Mouse (Mus musculus): ENCODE measurements at regions not wholly inside any gene's neighbourhood (a gene's known extent, or its start where the extent isn't known, plus 50 kb on each side); places are given as distances from the start of the nearest gene placed in this dataset.

- no peaks in the 10 kb centered on the region for H3K9me3 ChIP-seq (replicated peaks; ENCODE audit: control insufficient read depth, low read length, poor library complexity, severe bottlenecking)
- no peak overlapping the region for H3K4me3 ChIP-seq (ENCODE audit: low read depth, low read length)
- ATAC-seq, result no peak
- no peak overlapping the region for H3K4me2 ChIP-seq (ENCODE audit: low read length)
- H3K4me1 ChIP-seq (ENCODE audit: control insufficient read depth, insufficient read depth, low read length), result no peaks in the 10 kb centered on the region
- H3K36me3 ChIP-seq (ENCODE audit: control insufficient read depth, insufficient read depth, low read length), result no peaks in the 10 kb centered on the region
- no peak overlapping the region for H3K9ac ChIP-seq (ENCODE audit: low read depth, low read length)
- no peak overlapping the region for H3K27ac ChIP-seq (ENCODE audit: low read length)
- 77% methylated on average over 3 of the region's 3 CpGs for WGBS
- H3K27me3 ChIP-seq (ENCODE audit: control insufficient read depth, insufficient read depth, low read depth, low read length), result no peaks in the 10 kb centered on the region
Measured at GRCm38 (mm10) chr12:106727486-106727885, 717.5 kb downstream of the Vrk1 start.

DNA sequence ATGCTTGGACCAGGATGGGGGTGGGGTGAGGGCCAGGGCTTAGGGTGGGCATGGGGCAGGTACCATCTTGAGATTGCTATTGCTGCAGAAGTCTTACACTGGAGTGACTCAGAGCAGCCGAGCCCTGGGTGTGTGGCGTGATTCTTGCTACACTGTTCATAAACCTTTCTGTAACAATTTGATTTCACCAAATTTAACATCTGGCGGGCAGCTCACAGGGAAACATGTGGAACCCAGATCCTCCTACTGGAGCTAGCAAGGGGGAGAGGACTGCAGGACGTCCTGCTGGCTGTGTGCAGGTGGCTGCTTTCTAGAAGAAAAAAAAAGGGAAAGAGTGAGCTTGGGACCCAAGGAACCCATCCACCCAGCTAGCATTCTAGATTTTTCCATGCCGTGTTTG, 719.7 kb downstream of the Vrk1 start:
- no peaks in the 10 kb centered on the region for H3K9me3 ChIP-seq (replicated peaks; ENCODE audit: control insufficient read depth, low read length, poor library complexity, severe bottlenecking)
- H3K4me3 ChIP-seq (ENCODE audit: low read depth, low read length), result no peak overlapping the region
- no peak overlapping the region for H3K4me2 ChIP-seq (ENCODE audit: low read length)
- no peak overlapping the region for H3K9ac ChIP-seq (ENCODE audit: low read depth, low read length)
- 87% methylated on average over 5 of the region's 5 CpGs for WGBS
- no peaks in the 10 kb centered on the region for H3K4me1 ChIP-seq (ENCODE audit: control insufficient read depth, insufficient read depth, low read length)
- H3K36me3 ChIP-seq (ENCODE audit: control insufficient read depth, insufficient read depth, low read length), result no peaks in the 10 kb centered on the region
- no peaks in the 10 kb centered on the region for H3K27me3 ChIP-seq (ENCODE audit: control insufficient read depth, insufficient read depth, low read depth, low read length)
- ATAC-seq, result no peak
- H3K27ac ChIP-seq (ENCODE audit: low read length), result no peak overlapping the region

- Histone ChIP-seq H3K4me1 (ENCODE audit: control insufficient read depth, insufficient read depth, low read length) (no peaks in the 10 kb centered on the region), H3K9me3 (replicated peaks; ENCODE audit: control insufficient read depth, low read length, poor library complexity, severe bottlenecking) (no peaks in the 10 kb centered on the region)
- WGBS, result 69% methylated on average over 16 of the region's 16 CpGs
Measured at GRCm38 (mm10) chr12:106732108-106732857, 722.3 kb downstream of the Vrk1 start.

GRCm38 (mm10) chr12:106748765-106749164, 738.7 kb downstream of the Vrk1 start:
- Histone ChIP-seq H3K27me3 (ENCODE audit: control insufficient read depth, insufficient read depth, low read depth, low read length) (no peaks in the 10 kb centered on the region), H3K27ac (ENCODE audit: low read length) (no peak overlapping the region), H3K9ac (ENCODE audit: low read depth, low read length) (no peak overlapping the region), H3K36me3 (ENCODE audit: control insufficient read depth, insufficient read depth, low read length) (no peaks in the 10 kb centered on the region), H3K4me2 (ENCODE audit: low read length) (no peak overlapping the region), H3K4me1 (ENCODE audit: control insufficient read depth, insufficient read depth, low read length) (no peaks in the 10 kb centered on the region), H3K9me3 (replicated peaks; ENCODE audit: control insufficient read depth, low read length, poor library complexity, severe bottlenecking) (peaks cover 3% of the 10 kb centered on the region; the same call in 1 of the 2 replicates), H3K4me3 (ENCODE audit: low read depth, low read length) (no peak overlapping the region)
- 77% methylated on average over 8 of the region's 8 CpGs for WGBS
- ATAC-seq, result no peak

More at GRCm38 (mm10) chr12:106732108-106732857, 722.3 kb downstream of the Vrk1 start:
- H3K4me3 ChIP-seq (ENCODE audit: low read depth, low read length), result no peak overlapping the region
- no peaks in the 10 kb centered on the region for H3K36me3 ChIP-seq (ENCODE audit: control insufficient read depth, insufficient read depth, low read length)
- no peak overlapping the region for H3K9ac ChIP-seq (ENCODE audit: low read depth, low read length)
- no peak overlapping the region for H3K27ac ChIP-seq (ENCODE audit: low read length)
- ATAC-seq, result no peak
- no peak overlapping the region for H3K4me2 ChIP-seq (ENCODE audit: low read length)
- no peaks in the 10 kb centered on the region for H3K27me3 ChIP-seq (ENCODE audit: control insufficient read depth, insufficient read depth, low read depth, low read length)

- H3K9ac ChIP-seq (ENCODE audit: low read depth, low read length), result no peak overlapping the region
- no peak overlapping the region for H3K27ac ChIP-seq (ENCODE audit: low read length)
- peaks cover 3% of the 10 kb centered on the region; the same call in 1 of the 2 replicates for H3K9me3 ChIP-seq (replicated peaks; ENCODE audit: control insufficient read depth, low read length, poor library complexity, severe bottlenecking)
- H3K4me3 ChIP-seq (ENCODE audit: low read depth, low read length), result no peak overlapping the region
- no peaks in the 10 kb centered on the region for H3K4me1 ChIP-seq (ENCODE audit: control insufficient read depth, insufficient read depth, low read length)
- WGBS, result 90% methylated on average over 7 of the region's 7 CpGs
- ATAC-seq, result no peak
- H3K4me2 ChIP-seq (ENCODE audit: low read length), result no peak overlapping the region
- H3K27me3 ChIP-seq (ENCODE audit: control insufficient read depth, insufficient read depth, low read depth, low read length), result no peaks in the 10 kb centered on the region
- no peaks in the 10 kb centered on the region for H3K36me3 ChIP-seq (ENCODE audit: control insufficient read depth, insufficient read depth, low read length)
Measured at GRCm38 (mm10) chr12:106763552-106763951, 724.9 kb upstream of the 3110018I06Rik start.

DNA sequence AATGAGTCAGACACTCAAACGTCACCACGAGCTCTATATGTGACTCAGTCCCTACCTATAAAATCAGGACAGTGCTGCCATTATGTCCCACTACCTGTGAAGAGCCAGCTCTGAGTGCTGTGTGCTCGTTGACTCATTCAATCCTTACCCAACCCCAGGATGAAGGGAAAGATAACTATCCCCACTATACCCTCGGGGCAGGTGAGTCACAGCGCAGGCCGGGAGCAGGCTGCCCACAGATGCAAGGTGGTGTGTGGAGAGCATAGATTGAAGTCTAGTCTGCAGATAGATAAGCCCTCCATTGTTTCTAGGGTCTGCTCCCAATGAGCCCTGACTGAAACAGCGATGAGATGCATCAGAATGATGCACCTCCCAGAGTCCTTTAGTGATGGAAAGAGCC, 723.9 kb upstream of the 3110018I06Rik start:
- no peak overlapping the region for H3K4me3 ChIP-seq (ENCODE audit: low read depth, low read length)
- no peaks in the 10 kb centered on the region for H3K4me1 ChIP-seq (ENCODE audit: control insufficient read depth, insufficient read depth, low read length)
- H3K9ac ChIP-seq (ENCODE audit: low read depth, low read length), result no peak overlapping the region
- H3K27ac ChIP-seq (ENCODE audit: low read length), result no peak overlapping the region
- no peaks in the 10 kb centered on the region for H3K9me3 ChIP-seq (replicated peaks; ENCODE audit: control insufficient read depth, low read length, poor library complexity, severe bottlenecking)
- no peaks in the 10 kb centered on the region for H3K27me3 ChIP-seq (ENCODE audit: control insufficient read depth, insufficient read depth, low read depth, low read length)
- no peaks in the 10 kb centered on the region for H3K36me3 ChIP-seq (ENCODE audit: control insufficient read depth, insufficient read depth, low read length)
- H3K4me2 ChIP-seq (ENCODE audit: low read length), result no peak overlapping the region
- WGBS, result 85% methylated on average over 7 of the region's 7 CpGs
- no peak for ATAC-seq

DNA sequence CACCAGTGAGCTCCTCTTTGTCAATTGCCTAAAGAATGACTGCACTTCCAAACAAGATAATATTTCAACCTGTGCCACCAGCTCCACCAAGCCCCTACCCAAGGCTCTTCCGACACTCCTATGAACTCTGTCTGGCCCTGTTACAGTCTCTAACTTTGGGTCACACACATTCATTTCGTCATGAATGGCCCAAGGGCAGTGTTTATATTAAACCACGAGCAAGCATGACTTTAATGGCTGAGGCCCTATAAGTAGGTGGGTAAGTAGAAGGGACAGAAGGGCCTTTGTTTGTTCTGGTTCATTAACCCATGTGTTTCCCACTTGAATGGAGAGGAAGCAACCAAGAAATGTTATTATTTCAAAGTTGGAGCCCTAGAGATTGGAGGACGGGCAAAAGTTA, 714.9 kb upstream of the 3110018I06Rik start:
- Histone ChIP-seq H3K9me3 (replicated peaks; ENCODE audit: control insufficient read depth, low read length, poor library complexity, severe bottlenecking) (no peaks in the 10 kb centered on the region), H3K9ac (ENCODE audit: low read depth, low read length) (no peak overlapping the region), H3K27ac (ENCODE audit: low read length) (no peak overlapping the region), H3K4me2 (ENCODE audit: low read length) (no peak overlapping the region), H3K4me1 (ENCODE audit: control insufficient read depth, insufficient read depth, low read length) (no peaks in the 10 kb centered on the region), H3K36me3 (ENCODE audit: control insufficient read depth, insufficient read depth, low read length) (no peaks in the 10 kb centered on the region), H3K4me3 (ENCODE audit: low read depth, low read length) (no peak overlapping the region), H3K27me3 (ENCODE audit: control insufficient read depth, insufficient read depth, low read depth, low read length) (no peaks in the 10 kb centered on the region)
- WGBS, result 80% methylated on average over 4 of the region's 4 CpGs
- ATAC-seq, result no peak

GRCm38 (mm10) chr12:106796596-106796995, 691.8 kb upstream of the 3110018I06Rik start:
- H3K36me3 ChIP-seq (ENCODE audit: control insufficient read depth, insufficient read depth, low read length), result no peaks in the 10 kb centered on the region
- H3K27ac ChIP-seq (ENCODE audit: low read length), result no peak overlapping the region
- H3K4me3 ChIP-seq (ENCODE audit: low read depth, low read length), result no peak overlapping the region
- 77% methylated on average over 7 of the region's 7 CpGs for WGBS
- no peak overlapping the region for H3K9ac ChIP-seq (ENCODE audit: low read depth, low read length)
- no peak overlapping the region for H3K4me2 ChIP-seq (ENCODE audit: low read length)
- ATAC-seq, result no peak
- no peaks in the 10 kb centered on the region; the same call in 1 of the 2 replicates for H3K27me3 ChIP-seq (ENCODE audit: control insufficient read depth, insufficient read depth, low read depth, low read length)
- no peaks in the 10 kb centered on the region for H3K9me3 ChIP-seq (replicated peaks; ENCODE audit: control insufficient read depth, low read length, poor library complexity, severe bottlenecking)
- no peaks in the 10 kb centered on the region for H3K4me1 ChIP-seq (ENCODE audit: control insufficient read depth, insufficient read depth, low read length)

GRCm38 (mm10) chr12:106819736-106820135, 668.7 kb upstream of the 3110018I06Rik start:
- Histone ChIP-seq H3K9ac (ENCODE audit: low read depth, low read length) (no peak overlapping the region), H3K9me3 (replicated peaks; ENCODE audit: control insufficient read depth, low read length, poor library complexity, severe bottlenecking) (peaks cover 3% of the 10 kb centered on the region; the same call in 1 of the 2 replicates), H3K4me1 (ENCODE audit: control insufficient read depth, insufficient read depth, low read length) (no peaks in the 10 kb centered on the region), H3K27me3 (ENCODE audit: control insufficient read depth, insufficient read depth, low read depth, low read length) (no peaks in the 10 kb centered on the region), H3K27ac (ENCODE audit: low read length) (no peak overlapping the region), H3K4me3 (ENCODE audit: low read depth, low read length) (no peak overlapping the region), H3K36me3 (ENCODE audit: control insufficient read depth, insufficient read depth, low read length) (no peaks in the 10 kb centered on the region), H3K4me2 (ENCODE audit: low read length) (no peak overlapping the region)
- WGBS, result 90% methylated on average over 6 of the region's 6 CpGs
- no peak for ATAC-seq

All from midbrain, embryonic 16.5 days (tissue).